Mouse (Mus musculus): ENCODE measurements around the gene Nlrp14.
"Not testable (repeated sequence)": the region's sequence is repeated elsewhere in the genome, so short reads cannot be mapped to it uniquely, and the experiment has no call there.

Gene Nlrp14

GRCm38 (mm10) chr7:107166690-107167089, at the start of gene Nlrp14:
Gene Nlrp14 (plus strand): TSS chr7:107166990.
- DNase-seq: no peak

GRCm38 (mm10) chr7:107130983-107131382, 35.8 kb upstream of the Nlrp14 start, which contains the start of gene Olfr715:
Gene Olfr715 (minus strand): TSS chr7:107131083.
- DNase-seq: not testable (repeated sequence)

GRCm38 (mm10) chr7:107138027-107138426, 28.8 kb upstream of the Nlrp14 start, which contains the start of gene Olfr716:
Gene Olfr716 (plus strand): TSS chr7:107138327.
- DNase-seq: not testable (repeated sequence)

GRCm38 (mm10) chr7:107180406-107180805, 13.6 kb downstream of the Nlrp14 start:
- no peak for DNase-seq

GRCm38 (mm10) chr7:107201817-107202216, 35.0 kb downstream of the Nlrp14 start:
- no peak for DNase-seq

- no peak for DNase-seq
These were observed 41.1 kb downstream of the Nlrp14 start for GRCm38 (mm10) chr7:107207843-107208242.

GRCm38 (mm10) chr7:107209204-107209860, 42.5 kb downstream of the Nlrp14 start, which contains the start of gene Rbmxl2:
Gene Rbmxl2 (plus strand): TSS chr7:107209445.
- DNase-seq: peak; percentile 1

GRCm38 (mm10) chr7:107210126-107210576, 43.4 kb downstream of the Nlrp14 start:
- DNase-seq: peak; percentile 4

GRCm38 (mm10) chr7:107215723-107216122, 48.9 kb downstream of the Nlrp14 start:
- DNase-seq: no peak

- DNase-seq: no peak
These were observed 50.1 kb downstream of the Nlrp14 start for GRCm38 (mm10) chr7:107216845-107217244.

GRCm38 (mm10) chr7:107236854-107237253, 70.1 kb downstream of the Nlrp14 start:
- DNase-seq: no peak

GRCm38 (mm10) chr7:107237498-107237897, 70.7 kb downstream of the Nlrp14 start:
- no peak for DNase-seq

GRCm38 (mm10) chr7:107241371-107241883, 74.6 kb downstream of the Nlrp14 start:
- DNase-seq: no peak

All from right cerebral cortex, postnatal 4 days (tissue).